Mouse (Mus musculus) heart, embryonic 14.5 days (tissue): ENCODE measurements at regions not wholly inside any gene's neighbourhood (a gene's known extent, or its start where the extent isn't known, plus 50 kb on each side); places are given as distances from the start of the nearest gene placed in this dataset.

Experiments used
- ATAC-seq: fragments of 200-750 bp; cut with Nextera tagmentation; 2 replicates; pipeline ENCODE4 v1.8.0; 2017; ENCODE audit warnings: low read depth, moderate TSS enrichment; ENCODE audit not compliant: insufficient number of reproducible peaks, insufficient read depth, low FRiP score
- H3K27ac ChIP-seq, 2 experiments: fragments of 200-500 bp in 1 of 2; fragments of 300-500 bp in 1 of 2; sonication (generic) in 1 of 2; replicated peaks in 1 of 2; 2 replicates each; pipeline ENCODE4 v1.5.1; 2012 to 2014; ENCODE audit warnings: low read depth in 2 of 2, low read length in 2 of 2, control low read depth in 1 of 2, mild to moderate bottlenecking in 1 of 2, mixed read lengths in 1 of 2; ENCODE audit not compliant: control insufficient read depth in 1 of 2, insufficient read depth in 1 of 2
- H3K27me3 ChIP-seq: fragments of 300-500 bp; sonication (generic); 2 replicates; pipeline ENCODE4 v1.6.1; 2014; ENCODE audit warnings: mild to moderate bottlenecking, low read length, control low read depth; ENCODE audit not compliant: control insufficient read depth, insufficient read depth
- H3K36me3 ChIP-seq: fragments of 300-500 bp; sonication (generic); 2 replicates; pipeline ENCODE4 v1.6.1; 2014; ENCODE audit warnings: mild to moderate bottlenecking, control low read depth, low read length, mixed read lengths; ENCODE audit not compliant: control insufficient read depth, insufficient read depth
- H3K4me1 ChIP-seq, 2 experiments: fragments of 200-500 bp in 1 of 2; fragments of 300-500 bp in 1 of 2; sonication (generic) in 1 of 2; 2 replicates each; pipeline ENCODE4 v1.6.1; 2012 to 2014; ENCODE audit warnings: low read length in 2 of 2, control low read depth in 1 of 2, mixed read lengths in 1 of 2; ENCODE audit not compliant: control insufficient read depth in 2 of 2, insufficient read depth in 2 of 2
- H3K4me2 ChIP-seq: fragments of 300-500 bp; sonication (generic); 2 replicates; pipeline ENCODE4 v1.6.1; 2014; ENCODE audit warnings: mild to moderate bottlenecking, low read length
- H3K4me3 ChIP-seq, 2 experiments: fragments of 200-500 bp in 1 of 2; fragments of 300-500 bp in 1 of 2; sonication (generic) in 1 of 2; 2 replicates each; pipeline ENCODE4 v1.5.1; 2012 to 2014; ENCODE audit warnings: low read length in 2 of 2, mild to moderate bottlenecking in 2 of 2, control low read depth in 1 of 2, low read depth in 1 of 2, moderate library complexity in 1 of 2; ENCODE audit not compliant: control insufficient read depth in 1 of 2, insufficient read depth in 1 of 2
- H3K9ac ChIP-seq: fragments of 300-500 bp; sonication (generic); 2 replicates; pipeline ENCODE4 v1.6.1; 2014; ENCODE audit warnings: mild to moderate bottlenecking, low read length
- H3K9me3 ChIP-seq: fragments of 300-500 bp; sonication (generic); 2 replicates; pipeline ENCODE4 v1.6.1; 2016; ENCODE audit warnings: low read length, control low read depth; ENCODE audit not compliant: control insufficient read depth
- WGBS: fragments of 180-500 bp; shearing (Covaris S2); extraction: QIAGEN DNeasy Blood & Tissue Kit; methylation state at CpG from one replicate; pipeline ENCODE4 v1.1.7; 2014; 5-methylcytosine and 5-hydroxymethylcytosine counted together

DNA sequence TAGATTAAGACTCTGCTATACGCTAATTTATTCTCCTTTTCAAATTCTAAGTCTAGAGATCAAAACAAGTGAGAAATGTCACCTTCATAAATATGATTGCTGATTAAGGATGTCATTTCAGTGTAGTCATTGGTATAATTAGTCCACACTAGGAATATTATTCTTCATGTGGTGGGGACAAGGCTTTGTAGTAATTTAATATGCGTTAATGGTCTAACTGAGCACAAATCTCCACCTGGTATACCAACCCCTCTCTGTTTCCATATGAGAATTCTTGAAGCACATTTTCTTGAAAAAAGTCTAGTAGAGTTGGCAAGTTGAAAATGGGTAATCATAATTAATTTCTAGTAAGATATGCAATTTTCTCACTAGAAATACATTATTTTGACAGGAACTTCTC, 149.3 kb upstream of the Tmprss15 start:
- Histone ChIP-seq H3K4me3 (no peak overlapping the region), H3K27ac (no peak overlapping the region), H3K4me2 (no peak overlapping the region), H3K9ac (no peak overlapping the region), H3K27me3 (no peaks in the 10 kb centered on the region), H3K36me3 (no peaks in the 10 kb centered on the region), H3K9me3 (no peaks in the 10 kb centered on the region), H3K4me1 (no peaks in the 10 kb centered on the region)
- no peak for ATAC-seq
- 85% methylated on average over 2 of the region's 2 CpGs for WGBS

DNA sequence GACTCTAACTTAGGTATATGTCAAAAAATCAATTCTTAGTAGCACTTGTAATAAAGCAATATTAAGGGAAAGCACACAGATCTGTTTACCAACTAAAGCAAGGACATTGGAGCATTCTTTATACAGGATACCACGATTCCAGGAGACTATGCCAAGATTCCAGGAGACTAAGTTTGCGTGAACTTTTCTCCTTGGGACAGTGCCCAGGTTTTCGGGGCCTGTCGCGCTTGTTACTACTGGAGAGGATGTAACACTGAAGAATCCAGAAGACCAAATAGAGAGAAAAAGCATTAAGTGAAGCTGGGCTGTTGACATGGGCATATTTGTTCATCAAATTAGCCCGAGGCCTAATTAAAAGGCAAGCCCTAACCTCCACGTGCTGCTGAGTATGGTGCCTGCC, 100.3 kb upstream of the Tmprss15 start:
- H3K27ac ChIP-seq = no peak overlapping the region
- no peaks in the 10 kb centered on the region for H3K9me3 ChIP-seq
- WGBS = 73% methylated on average over 7 of the region's 7 CpGs
- H3K27me3 ChIP-seq = no peaks in the 10 kb centered on the region
- H3K9ac ChIP-seq = no peak overlapping the region
- H3K4me2 ChIP-seq = no peak overlapping the region
- peaks cover 0 to 5% of the 10 kb centered on the region in 2 experiments; a peak in 1 of 4 replicates for H3K4me1 ChIP-seq
- no peaks in the 10 kb centered on the region for H3K36me3 ChIP-seq
- H3K4me3 ChIP-seq = no peak overlapping the region
- ATAC-seq = no peak

DNA sequence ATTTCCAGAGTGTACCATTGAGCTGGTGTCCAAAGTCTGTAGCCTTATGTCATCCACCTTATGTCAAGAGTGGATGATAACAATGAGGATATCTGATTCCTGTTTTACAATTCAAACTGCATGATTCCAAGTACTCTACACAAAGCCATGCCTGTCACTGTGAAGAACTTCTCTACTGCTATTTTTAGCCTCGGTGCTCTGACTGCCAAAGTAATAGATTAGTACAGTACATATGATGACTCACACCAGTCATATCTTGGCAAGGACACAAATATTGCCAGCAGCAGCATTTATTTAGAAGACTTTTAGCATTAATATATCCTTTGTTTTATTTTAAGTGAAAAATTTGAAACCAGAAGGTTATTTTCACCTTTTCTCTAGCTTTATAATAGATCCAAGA, 95.6 kb upstream of the Tmprss15 start:
- H3K9me3 ChIP-seq = no peaks in the 10 kb centered on the region
- H3K27me3 ChIP-seq = no peaks in the 10 kb centered on the region
- H3K4me1 ChIP-seq = peaks cover 0 to 8% of the 10 kb centered on the region in 2 experiments; a peak in 1 of 4 replicates
- 5% methylated on average over 1 of the region's 1 CpGs for WGBS
- 0 out of 2 replicates have a peak, but pooled peaks have one; percentile 35 for ATAC-seq
- H3K4me2 ChIP-seq = no peak overlapping the region
- no peak overlapping the region for H3K9ac ChIP-seq
- H3K27ac ChIP-seq = no peak overlapping the region
- H3K4me3 ChIP-seq = no peak overlapping the region
- H3K36me3 ChIP-seq = no peaks in the 10 kb centered on the region

DNA sequence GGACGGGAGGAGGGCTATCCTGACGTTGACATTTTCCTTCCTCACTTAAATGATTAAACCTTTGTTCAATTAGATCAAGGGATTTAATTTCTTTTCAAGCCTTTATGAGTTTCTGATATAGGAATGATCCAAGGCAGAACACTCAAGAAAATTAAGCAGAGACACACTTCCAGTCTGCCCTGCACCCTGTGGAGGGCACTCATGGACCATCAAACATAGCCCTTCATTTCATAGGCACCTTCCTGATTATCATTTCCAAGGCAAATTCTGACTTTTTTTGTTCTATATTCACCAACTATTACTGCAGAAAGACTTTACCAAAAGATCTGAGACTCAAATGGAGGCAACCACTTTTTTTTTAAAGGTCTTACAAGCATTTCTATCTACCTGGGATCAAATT, 91.6 kb upstream of the Tmprss15 start:
- H3K36me3 ChIP-seq = no peaks in the 10 kb centered on the region
- no peak for ATAC-seq
- H3K9ac ChIP-seq = no peak overlapping the region
- 89% methylated on average over 2 of the region's 2 CpGs for WGBS
- H3K4me1 ChIP-seq = peaks cover 0 to 8% of the 10 kb centered on the region in 2 experiments; a peak in 1 of 4 replicates
- H3K9me3 ChIP-seq = no peaks in the 10 kb centered on the region
- H3K4me3 ChIP-seq = no peak overlapping the region
- H3K4me2 ChIP-seq = no peak overlapping the region
- no peak overlapping the region for H3K27ac ChIP-seq
- no peaks in the 10 kb centered on the region for H3K27me3 ChIP-seq

DNA sequence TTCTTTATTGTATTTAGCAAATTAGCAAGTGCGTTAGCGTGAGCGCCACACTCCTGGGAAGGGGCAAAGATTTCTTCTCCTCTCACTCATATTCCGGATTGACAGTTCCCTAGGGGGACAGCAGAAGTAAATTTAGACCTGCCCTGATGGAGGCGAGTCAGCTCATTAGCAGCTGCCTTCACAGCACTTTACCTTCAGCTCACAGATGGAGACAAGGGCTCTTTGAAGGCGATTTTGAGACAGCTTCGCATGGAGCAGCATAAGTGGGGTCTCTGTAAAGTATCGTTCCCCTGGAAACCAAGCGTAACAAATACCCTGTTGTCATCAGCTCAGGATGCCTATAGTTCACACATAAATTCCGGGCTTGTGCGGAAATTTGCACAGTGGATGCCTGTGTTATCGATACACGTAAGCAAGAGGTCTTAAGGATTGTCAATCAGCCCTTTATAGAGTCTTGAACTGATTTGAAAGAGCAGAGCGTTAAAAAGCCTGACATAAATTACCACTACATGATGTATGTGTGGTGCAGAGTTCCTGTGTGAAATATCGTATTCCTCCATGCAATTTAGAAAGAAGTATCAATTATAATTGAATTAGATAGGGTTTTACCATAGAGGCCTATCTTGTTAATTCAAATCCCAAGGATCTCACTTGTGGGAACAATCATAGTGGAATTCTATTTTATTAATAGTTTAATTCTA, 86.6 kb upstream of the Tmprss15 start:
- Histone ChIP-seq H3K9ac (no peak overlapping the region), H3K27ac (no peak overlapping the region), H3K4me2 (no peak overlapping the region), H3K27me3 (no peaks in the 10 kb centered on the region), H3K36me3 (no peaks in the 10 kb centered on the region), H3K9me3 (no peaks in the 10 kb centered on the region), H3K4me1 (no peaks in the 10 kb centered on the region), H3K4me3 (no peak overlapping the region)
- ATAC-seq = no peak
- 63% methylated on average over 15 of the region's 15 CpGs for WGBS

DNA sequence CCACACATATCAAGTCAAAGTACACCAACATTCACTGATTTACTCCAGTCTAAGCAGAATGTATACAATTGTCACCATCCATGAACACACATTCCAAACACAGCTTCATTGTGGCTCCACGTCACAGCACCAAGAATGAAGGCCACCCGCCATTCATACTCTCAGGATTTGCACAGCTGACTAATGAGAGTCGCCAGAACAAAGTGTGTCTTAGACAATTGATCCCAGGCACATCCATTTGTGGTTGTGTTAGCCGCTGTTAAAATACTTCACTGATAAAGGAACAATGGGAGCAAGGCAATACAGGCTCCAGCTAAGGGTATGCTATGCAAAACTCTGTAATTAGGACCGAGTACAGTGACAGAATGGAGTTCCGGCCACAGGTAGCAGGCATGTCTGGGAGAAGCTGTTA, 85.9 kb upstream of the Tmprss15 start:
- Histone ChIP-seq H3K27ac (no peak overlapping the region), H3K36me3 (no peaks in the 10 kb centered on the region), H3K4me1 (no peaks in the 10 kb centered on the region), H3K9me3 (no peaks in the 10 kb centered on the region), H3K27me3 (no peaks in the 10 kb centered on the region), H3K4me3 (no peak overlapping the region), H3K9ac (no peak overlapping the region), H3K4me2 (no peak overlapping the region)
- ATAC-seq = no peak
- 54% methylated on average over 6 of the region's 6 CpGs for WGBS

DNA sequence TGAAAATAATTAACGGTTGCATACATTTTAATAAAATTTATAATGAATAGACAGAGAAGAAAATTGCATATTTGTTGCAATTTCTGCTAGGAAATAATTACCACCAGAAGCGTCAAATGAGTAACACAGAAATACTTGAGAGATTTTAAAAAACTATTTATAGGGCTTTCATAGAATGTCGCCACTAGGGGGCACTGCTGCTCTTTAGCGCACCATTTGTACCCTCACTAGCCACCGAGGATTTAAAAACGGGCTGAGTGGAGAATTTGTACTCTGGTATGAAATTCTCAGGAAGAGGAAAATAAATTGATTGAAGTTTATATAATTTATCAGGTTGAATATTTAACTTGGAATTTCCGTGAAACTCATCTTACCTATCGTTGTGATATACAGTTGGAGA, 77.3 kb upstream of the Tmprss15 start:
- H3K27ac ChIP-seq = no peak overlapping the region
- WGBS = 15% methylated on average over 8 of the region's 8 CpGs
- H3K4me2 ChIP-seq = no peak overlapping the region
- no peaks in the 10 kb centered on the region for H3K27me3 ChIP-seq
- H3K4me1 ChIP-seq = no peaks in the 10 kb centered on the region
- H3K36me3 ChIP-seq = no peaks in the 10 kb centered on the region
- H3K9me3 ChIP-seq = no peaks in the 10 kb centered on the region
- H3K9ac ChIP-seq = no peak overlapping the region
- no peak overlapping the region for H3K4me3 ChIP-seq
- ATAC-seq = no peak

DNA sequence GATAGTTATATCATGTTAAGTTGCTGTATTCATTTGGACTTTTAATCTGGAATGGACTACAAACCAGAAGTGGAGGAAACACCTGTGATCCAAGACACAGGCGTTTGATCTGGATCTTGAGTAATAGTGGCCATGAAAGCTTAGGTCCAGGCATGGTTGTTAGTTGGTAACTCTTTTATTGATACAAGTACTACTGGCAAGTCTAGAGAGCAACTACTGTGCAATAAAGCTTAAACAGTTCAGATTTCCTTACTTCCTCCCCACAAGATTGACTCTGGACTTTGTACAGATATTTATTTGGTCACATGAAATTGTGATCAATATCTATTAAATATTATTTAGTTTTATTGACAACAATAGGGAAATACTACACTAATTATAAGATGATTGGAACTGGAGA, 51.9 kb upstream of the Tmprss15 start:
- Histone ChIP-seq H3K27me3 (no peaks in the 10 kb centered on the region), H3K27ac (no peak overlapping the region), H3K9ac (no peak overlapping the region), H3K4me1 (no peaks in the 10 kb centered on the region), H3K4me3 (no peak overlapping the region), H3K36me3 (no peaks in the 10 kb centered on the region), H3K4me2 (no peak overlapping the region), H3K9me3 (no peaks in the 10 kb centered on the region)
- 74% methylated on average over 1 of the region's 1 CpGs for WGBS
- ATAC-seq = no peak
